Mouse (Mus musculus): ENCODE data around the gene Vmn1r31. TPM values are rescaled to one million over a fixed set of nuclear protein-coding genes. Genes with fewer than 3 reads are reported as not detected.

Gene Vmn1r31
- not detected for polyA plus RNA-seq (2014; fragmentation: Illumina TruSeq; extraction: RNeasy Lipid Tissue Mini Kit (QIAGEN cat#74804); ENCODE audit: low read depth, low replicate concordance)

DNA sequence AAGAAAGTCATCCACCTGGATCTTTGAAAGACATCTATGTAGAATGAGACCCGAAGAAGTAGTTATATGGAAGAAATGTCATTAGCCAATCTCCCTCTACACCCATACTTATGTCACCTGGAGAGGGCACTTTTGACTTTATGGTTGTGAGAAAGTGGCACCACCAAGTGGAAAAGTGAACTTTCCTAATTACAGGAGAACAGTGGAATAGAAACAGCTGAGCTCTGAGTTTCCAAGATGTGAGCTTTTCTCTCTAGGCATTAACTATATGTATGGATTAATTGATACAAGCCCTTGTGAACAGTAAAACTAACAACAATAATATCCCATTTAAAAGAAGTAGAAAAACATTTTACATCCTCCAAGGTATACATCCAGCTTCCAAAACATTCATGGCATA is at the start of gene Vmn1r31:
Gene Vmn1r31, minus strand, starts transcription at position 101 of the 400 bp plus-strand sequence.

DNA sequence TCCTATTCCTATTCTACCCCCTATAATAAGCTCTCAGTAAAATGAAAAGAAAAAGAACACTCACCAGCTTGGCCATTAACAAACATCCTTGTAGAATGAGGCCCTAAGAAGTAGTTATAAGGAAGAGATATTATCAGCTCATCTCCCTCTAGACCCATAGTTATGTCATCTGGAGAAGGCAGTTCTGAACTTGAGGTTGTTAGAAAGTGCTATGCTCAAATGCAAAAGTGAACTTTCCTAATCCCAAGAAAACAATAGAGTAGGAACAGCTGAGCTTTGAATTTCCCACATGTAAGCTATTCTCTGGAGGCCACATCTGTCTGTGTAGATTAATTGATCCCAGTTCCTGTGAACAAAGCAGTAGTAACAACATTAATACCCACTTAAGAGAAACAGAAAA is 31.8 kb downstream of the Vmn1r31 start, which contains the start of gene Vmn1r30:
Gene Vmn1r30, minus strand, starts transcription at position 101 of the 400 bp plus-strand sequence.

Other genes starting within 250 kb of the Vmn1r31 start
- not detected for gene Vmn1r28, start 213.3 kb downstream of the Vmn1r31 start, polyA plus RNA-seq (2014; fragmentation: Illumina TruSeq; extraction: RNeasy Lipid Tissue Mini Kit (QIAGEN cat#74804); ENCODE audit: low read depth, low replicate concordance)
- not detected for gene Vmn1r29, start 173.8 kb downstream of the Vmn1r31 start, polyA plus RNA-seq (2014; fragmentation: Illumina TruSeq; extraction: RNeasy Lipid Tissue Mini Kit (QIAGEN cat#74804); ENCODE audit: low read depth, low replicate concordance)
- not detected for gene Vmn1r30, start 31.9 kb downstream of the Vmn1r31 start, polyA plus RNA-seq (2014; fragmentation: Illumina TruSeq; extraction: RNeasy Lipid Tissue Mini Kit (QIAGEN cat#74804); ENCODE audit: low read depth, low replicate concordance)
- 78.8 TPM for gene Abcg2, start 109.2 kb upstream of the Vmn1r31 start, polyA plus RNA-seq (2014; fragmentation: Illumina TruSeq; extraction: RNeasy Lipid Tissue Mini Kit (QIAGEN cat#74804); ENCODE audit: low read depth, low replicate concordance)

Data from liver, adult 10 weeks (tissue).